Mouse (Mus musculus): ENCODE measurements around the gene Krtap6-1. TPM values are rescaled to one million over a fixed set of nuclear protein-coding genes. Genes with fewer than 3 reads are reported as not detected.

Krtap6-1 gene
- polyA plus RNA-seq, 1 experiment, result not detected

Other genes starting within 250 kb of the Krtap6-1 start
- gene Gm20741, start 219.5 kb upstream of the Krtap6-1 start, polyA plus RNA-seq (2012; rRNA removed), result not detected in 2 replicates
- gene Krtap15, start 211.5 kb upstream of the Krtap6-1 start, polyA plus RNA-seq (2012; rRNA removed), result not detected in 2 replicates
- not detected in 2 replicates for gene Krtap14, start 205.6 kb upstream of the Krtap6-1 start, polyA plus RNA-seq (2012; rRNA removed)
- gene Krtap19-1, start 162.3 kb upstream of the Krtap6-1 start, polyA plus RNA-seq (2012; rRNA removed), result not detected in 2 replicates
- not detected in 2 replicates for gene Krtap19-2, start 157.4 kb upstream of the Krtap6-1 start, polyA plus RNA-seq (2012; rRNA removed)
- gene Krtap19-3, start 153.7 kb upstream of the Krtap6-1 start, polyA plus RNA-seq (2012; rRNA removed), result not detected in 2 replicates
- not detected in 2 replicates for gene Krtap19-4, start 146.6 kb upstream of the Krtap6-1 start, polyA plus RNA-seq (2012; rRNA removed)
- not detected in 2 replicates for gene Krtap19-5, start 135.2 kb upstream of the Krtap6-1 start, polyA plus RNA-seq (2012; rRNA removed)
- not detected in 2 replicates for gene Krtap19-9b, start 99.4 kb upstream of the Krtap6-1 start, polyA plus RNA-seq (2012; rRNA removed)
- not detected in 2 replicates for gene Krtap16-3, start 68.8 kb upstream of the Krtap6-1 start, polyA plus RNA-seq (2012; rRNA removed)
- not detected in 2 replicates for gene Krtap22-2, start 20.9 kb upstream of the Krtap6-1 start, polyA plus RNA-seq (2012; rRNA removed)
- gene Gm10229, start 16.4 kb upstream of the Krtap6-1 start, polyA plus RNA-seq (2012; rRNA removed), result not detected in 2 replicates
- not detected in 2 replicates for gene Gm10228, start 9.8 kb downstream of the Krtap6-1 start, polyA plus RNA-seq (2012; rRNA removed)
- gene Krtap6-5, start 16.2 kb downstream of the Krtap6-1 start, polyA plus RNA-seq (2012; rRNA removed), result not detected in 2 replicates
- not detected in 2 replicates for gene 1110025L11Rik, start 32.3 kb downstream of the Krtap6-1 start, polyA plus RNA-seq (2012; rRNA removed)
- not detected in 2 replicates for gene Krtap6-3, start 52.3 kb downstream of the Krtap6-1 start, polyA plus RNA-seq (2012; rRNA removed)
- not detected in 2 replicates for gene Gm6358, start 109.2 kb downstream of the Krtap6-1 start, polyA plus RNA-seq (2012; rRNA removed)
- gene Gm10061, start 119.4 kb downstream of the Krtap6-1 start, polyA plus RNA-seq (2012; rRNA removed), result not detected in 2 replicates
- gene Gm9789, start 126.3 kb downstream of the Krtap6-1 start, polyA plus RNA-seq (2012; rRNA removed), result not detected in 2 replicates
- not detected in 2 replicates for gene Gm7735, start 137.8 kb downstream of the Krtap6-1 start, polyA plus RNA-seq (2012; rRNA removed)
- not detected in 2 replicates for gene 1110057P08Rik, start 143.0 kb downstream of the Krtap6-1 start, polyA plus RNA-seq (2012; rRNA removed)
- gene Krtap20-2, start 174.2 kb downstream of the Krtap6-1 start, polyA plus RNA-seq (2012; rRNA removed), result not detected in 2 replicates